Mouse (Mus musculus): ENCODE data around the gene Wdr76. TPM values are rescaled to one million over a fixed set of nuclear protein-coding genes. Genes with fewer than 3 reads are reported as not detected.
"Not testable (repeated sequence)": the region's sequence is repeated elsewhere in the genome, so short reads cannot be mapped to it uniquely, and the experiment has no call there.

Gene Wdr76
- polyA plus RNA-seq (2012; ENCODE audit: insufficient read depth, low replicate concordance): 0.20 TPM in 1 of 2 replicates, not detected in the other

DNA sequence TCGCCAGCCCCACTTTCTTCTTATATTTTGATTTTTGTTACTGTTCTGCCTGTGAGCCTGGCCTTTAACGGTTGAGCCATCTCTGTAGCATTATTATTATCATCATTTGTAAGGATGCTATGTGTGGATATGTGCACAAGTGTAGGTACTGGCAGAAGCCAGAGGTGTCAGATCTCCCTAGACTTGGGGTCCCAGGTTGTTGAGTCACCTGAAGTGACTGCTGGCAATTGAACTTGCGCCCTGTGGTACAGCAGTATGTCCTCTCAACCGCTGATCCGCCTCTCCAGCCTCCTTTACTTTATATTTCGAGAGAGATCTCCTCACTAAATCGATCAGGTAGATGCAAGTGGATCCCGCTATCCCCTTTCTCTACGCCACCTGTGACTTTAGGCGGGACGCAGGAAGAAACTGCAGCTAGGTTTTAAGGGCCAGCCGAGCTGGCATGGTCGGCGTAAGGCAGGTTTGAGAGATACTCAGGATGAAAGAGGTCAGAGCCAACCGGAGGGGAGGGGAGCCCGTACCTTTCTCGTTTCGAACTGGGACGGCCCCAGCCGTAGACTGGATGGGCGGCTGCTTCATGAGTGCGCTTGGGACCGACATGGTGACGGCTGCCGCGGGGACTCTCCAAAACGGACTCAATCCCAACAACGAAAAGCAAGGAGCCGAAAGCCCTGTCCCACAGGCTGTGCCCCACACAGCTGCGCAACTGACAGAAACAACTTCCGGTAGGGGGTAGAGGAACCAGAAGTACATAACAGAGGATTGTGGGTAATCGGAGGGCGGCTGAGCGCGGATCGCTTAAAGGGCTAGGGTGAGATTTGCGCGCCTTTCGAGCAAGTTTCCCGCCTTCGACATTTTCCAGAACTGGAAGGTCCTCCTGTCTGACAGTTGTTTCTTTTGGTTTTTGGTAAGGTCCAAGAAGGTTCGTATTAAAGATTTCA lies at the start of gene Wdr76, which contains the start of gene Mfap1a:
Wdr76 (plus strand) TSS at position 782 of the 941 bp plus-strand sequence.
Mfap1a (minus strand) TSS at position 724 of the 941 bp plus-strand sequence.
- not testable (repeated sequence) for H3K27me3 ChIP-seq (replicated peaks); H3K9me3 ChIP-seq
- H3K4me3 ChIP-seq (replicated peaks): peak within 1 kb of the TSS; percentile 93
- TF ChIP-seq FLI1 (IDR thresholded peaks at IDR 0.05; ENCODE audit: low read length): peak; percentile 72; the same call in 1 of the 2 replicates
- H3K36me3 ChIP-seq (replicated peaks; ENCODE audit: low read length): peaks cover 19% of the 10 kb centered on the region
- peaks cover 23% of the 10 kb centered on the region for H3K4me1 ChIP-seq

DNA sequence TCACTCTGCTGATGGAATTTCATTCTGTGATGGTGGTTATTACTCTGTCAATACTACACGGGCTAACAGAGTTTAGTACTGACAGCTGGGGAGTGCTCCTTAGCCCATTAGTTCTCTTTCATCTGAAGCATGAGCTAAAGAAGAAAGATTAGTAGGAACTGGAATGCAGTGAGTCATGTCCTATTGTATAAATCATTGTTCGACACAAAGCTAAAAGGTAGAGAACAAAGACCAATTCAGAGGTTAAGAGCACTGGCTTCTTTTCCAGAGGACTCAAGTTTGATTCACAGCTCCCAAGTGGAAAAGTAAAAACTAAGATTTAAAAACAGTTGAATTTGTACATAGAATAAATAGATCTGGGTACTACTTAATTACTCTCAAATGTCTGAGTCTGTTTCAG lies 46.5 kb upstream of the Wdr76 start:
- Histone ChIP-seq H3K4me3 (replicated peaks) (no peak overlapping the region), H3K9me3 (no peaks in the 10 kb centered on the region), H3K36me3 (replicated peaks; ENCODE audit: low read length) (peaks cover 32% of the 10 kb centered on the region), H3K27me3 (replicated peaks) (no peaks in the 10 kb centered on the region), H3K4me1 (peaks cover 28% of the 10 kb centered on the region)
- TF ChIP-seq FLI1 (IDR thresholded peaks at IDR 0.05; ENCODE audit: low read length) (no peak), GATA1 (IDR thresholded peaks at IDR 0.05; ENCODE audit: borderline replicate concordance, low read length) (no peak)

DNA sequence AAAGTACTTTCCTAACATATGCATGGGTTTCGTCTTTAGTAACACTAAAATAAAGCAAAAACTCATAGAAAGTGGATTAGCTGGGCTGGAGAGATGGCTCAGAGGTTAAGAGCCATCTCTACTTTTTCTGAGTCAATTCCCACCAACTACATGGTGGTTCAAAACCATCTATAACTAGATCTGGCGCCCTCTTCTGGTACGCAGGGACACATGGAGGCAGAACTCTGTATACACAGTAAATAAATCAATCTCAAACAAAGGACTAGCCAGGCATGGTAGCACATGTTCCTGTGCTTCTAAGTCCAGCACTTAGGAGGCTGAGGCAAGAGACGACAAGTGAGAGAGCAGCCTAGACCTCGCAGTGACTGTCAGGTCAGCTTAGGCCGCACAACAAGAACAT lies 37.5 kb upstream of the Wdr76 start:
- H3K4me1 ChIP-seq; H3K4me3 ChIP-seq (replicated peaks); H3K36me3 ChIP-seq (replicated peaks; ENCODE audit: low read length); H3K27me3 ChIP-seq (replicated peaks); H3K9me3 ChIP-seq: not testable (repeated sequence)

DNA sequence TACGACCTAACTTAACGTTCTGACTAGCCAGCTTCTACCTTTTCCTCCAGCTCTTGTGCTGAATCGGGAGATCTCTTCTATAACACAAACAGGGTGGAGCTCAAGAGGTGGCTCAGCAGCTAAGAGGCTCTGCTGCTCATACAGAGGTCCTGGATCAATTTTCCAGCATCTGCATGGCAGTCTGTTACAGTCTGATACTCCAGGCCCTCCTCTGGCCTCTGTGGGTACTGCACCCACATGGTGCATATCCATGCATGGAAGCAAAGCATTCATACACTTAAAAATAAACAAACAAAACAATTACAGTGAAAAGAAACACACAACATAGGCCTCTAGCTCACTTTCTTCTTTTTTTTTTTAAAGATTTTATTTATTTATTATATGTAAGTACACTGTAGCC lies 33.7 kb upstream of the Wdr76 start:
- not testable (repeated sequence) for H3K4me1 ChIP-seq; H3K4me3 ChIP-seq (replicated peaks); H3K9me3 ChIP-seq; H3K27me3 ChIP-seq (replicated peaks); H3K36me3 ChIP-seq (replicated peaks; ENCODE audit: low read length)

DNA sequence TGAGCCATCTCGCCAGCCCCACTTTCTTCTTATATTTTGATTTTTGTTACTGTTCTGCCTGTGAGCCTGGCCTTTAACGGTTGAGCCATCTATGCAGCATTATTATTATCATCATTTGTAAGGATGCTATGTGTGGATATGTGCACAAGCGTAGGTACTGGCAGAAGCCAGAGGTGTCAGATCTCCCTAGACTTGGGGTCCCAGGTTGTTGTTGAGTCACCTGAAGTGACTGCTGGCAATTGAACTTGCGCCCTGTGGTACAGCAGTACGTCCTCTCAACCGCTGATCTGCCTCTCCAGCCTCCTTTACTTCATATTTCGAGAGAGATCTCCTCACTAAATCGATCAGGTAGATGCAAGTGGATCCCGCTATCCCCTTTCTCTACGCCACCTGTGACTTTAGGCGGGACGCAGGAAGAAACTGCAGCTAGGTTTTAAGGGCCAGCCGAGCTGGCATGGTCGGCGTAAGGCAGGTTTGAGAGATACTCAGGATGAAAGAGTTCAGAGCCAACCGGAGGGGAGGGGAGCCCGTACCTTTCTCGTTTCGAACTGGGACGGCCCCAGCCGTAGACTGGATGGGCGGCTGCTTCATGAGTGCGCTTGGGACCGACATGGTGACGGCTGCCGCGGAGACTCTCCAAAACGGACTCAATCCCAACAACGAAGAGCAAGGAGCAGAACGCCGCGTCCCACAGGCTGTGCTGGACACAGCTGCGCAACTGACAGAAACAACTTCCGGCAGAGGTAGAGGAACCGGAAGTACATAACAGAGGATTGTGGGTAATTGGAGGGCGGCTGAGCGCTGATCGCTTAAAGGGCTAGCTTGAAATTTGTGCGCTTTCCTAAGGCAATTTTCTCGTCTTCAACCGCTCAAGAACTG lies 33.0 kb upstream of the Wdr76 start, which contains the start of gene Mfap1b:
Mfap1b (minus strand) TSS at position 767 of the 879 bp plus-strand sequence.
- not testable (repeated sequence) for H3K36me3 ChIP-seq (replicated peaks; ENCODE audit: low read length); H3K9me3 ChIP-seq; H3K4me1 ChIP-seq; H3K27me3 ChIP-seq (replicated peaks)
- peak within 1 kb of the TSS; percentile 90 for H3K4me3 ChIP-seq (replicated peaks)
- peak; percentile 58; the same call in 1 of the 2 replicates for TF ChIP-seq FLI1 (IDR thresholded peaks at IDR 0.05; ENCODE audit: low read length)

DNA sequence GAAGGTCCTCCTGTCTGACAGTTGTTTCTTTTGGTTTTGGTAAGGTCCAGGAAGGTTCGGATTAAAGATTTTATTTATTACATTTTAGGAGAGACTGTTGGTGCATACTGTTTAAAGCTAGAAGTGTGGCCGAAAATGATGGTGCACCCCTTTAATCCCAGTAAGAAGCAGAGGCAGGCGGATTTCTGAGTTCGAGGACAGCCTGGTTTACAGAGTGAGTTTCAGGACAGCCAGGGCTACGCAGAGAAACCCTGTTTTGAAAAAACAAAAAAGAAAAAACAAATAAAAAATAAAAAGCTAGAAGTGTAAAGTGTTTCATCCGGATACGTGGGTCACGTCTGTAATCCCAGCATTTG lies 32.4 kb upstream of the Wdr76 start:
- Histone ChIP-seq H3K4me1 (peaks cover 3% of the 10 kb centered on the region; the same call in 1 of the 2 replicates), H3K4me3 (replicated peaks) (peak overlapping the region; percentile 90), H3K27me3 (replicated peaks) (no peaks in the 10 kb centered on the region), H3K9me3 (no peaks in the 10 kb centered on the region), H3K36me3 (replicated peaks; ENCODE audit: low read length) (peaks cover 7% of the 10 kb centered on the region)
- TF ChIP-seq GATA1 (IDR thresholded peaks at IDR 0.05; ENCODE audit: borderline replicate concordance, low read length) (no peak), FLI1 (IDR thresholded peaks at IDR 0.05; ENCODE audit: low read length) (no peak)

DNA sequence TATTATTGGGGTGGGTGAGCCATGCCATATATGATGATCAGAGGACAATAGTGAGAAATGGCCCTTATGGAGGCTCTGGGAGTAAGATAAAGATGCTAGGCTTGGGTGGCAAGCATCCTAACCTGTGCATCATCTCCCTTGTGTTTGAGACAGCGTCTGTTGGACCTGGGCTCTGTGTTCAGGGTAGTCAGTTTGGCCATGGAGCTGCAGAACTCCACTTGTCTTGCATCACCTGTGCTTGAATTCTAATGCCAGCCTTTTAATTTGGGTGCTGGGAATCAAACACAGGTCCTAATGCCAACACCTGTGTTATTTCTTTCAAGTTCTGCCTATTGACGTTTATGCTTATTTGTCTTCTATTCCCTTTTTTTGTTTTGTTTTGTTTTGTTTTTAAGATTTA lies 31.2 kb upstream of the Wdr76 start:
- H3K4me1 ChIP-seq; H3K27me3 ChIP-seq (replicated peaks); H3K9me3 ChIP-seq; H3K36me3 ChIP-seq (replicated peaks; ENCODE audit: low read length); H3K4me3 ChIP-seq (replicated peaks): not testable (repeated sequence)

DNA sequence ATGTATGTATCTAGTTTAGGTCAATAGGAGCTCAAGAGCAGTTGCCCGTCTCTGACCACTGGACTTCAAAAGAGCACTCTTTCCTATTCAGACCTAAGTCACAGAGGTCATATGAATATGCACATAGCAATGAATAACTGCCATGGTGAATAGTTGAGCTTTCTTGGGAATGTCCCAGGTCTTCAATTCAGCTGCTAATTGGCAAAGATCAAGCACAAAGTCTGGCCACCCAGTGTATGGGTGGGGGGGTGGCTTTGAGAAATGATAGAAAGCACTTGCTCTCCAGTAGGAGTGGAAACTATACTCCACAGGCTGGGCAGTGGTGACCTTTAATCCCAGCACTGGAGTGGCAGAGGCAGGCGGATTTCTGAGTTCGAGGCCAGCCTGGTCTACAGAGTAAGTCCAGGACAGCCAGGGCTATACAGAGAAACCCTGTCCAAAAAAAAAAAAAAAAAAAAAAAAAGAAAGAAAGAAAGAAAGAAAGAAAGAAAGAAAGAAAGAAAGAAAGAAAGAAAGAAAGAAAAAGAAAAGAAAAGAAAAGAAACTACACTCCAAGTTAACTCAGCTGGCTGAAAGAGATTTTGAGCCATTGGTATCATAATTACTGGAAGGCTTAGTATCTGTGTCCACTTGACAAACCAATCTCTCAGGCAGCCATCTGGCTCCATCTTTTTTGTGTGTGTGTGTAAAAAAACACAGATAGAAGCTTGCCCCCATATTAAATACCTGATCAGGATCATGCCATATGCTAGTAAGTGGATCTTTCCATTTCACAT lies 28.8 kb upstream of the Wdr76 start:
- Histone ChIP-seq H3K4me1 (no peaks in the 10 kb centered on the region), H3K36me3 (replicated peaks; ENCODE audit: low read length) (no peaks in the 10 kb centered on the region), H3K9me3 (no peaks in the 10 kb centered on the region; the same call in 1 of the 2 replicates), H3K27me3 (replicated peaks) (no peaks in the 10 kb centered on the region), H3K4me3 (replicated peaks) (no peak overlapping the region)
- TF ChIP-seq FLI1 (IDR thresholded peaks at IDR 0.05; ENCODE audit: low read length): no peak
- no peak for TF ChIP-seq GATA1 (IDR thresholded peaks at IDR 0.05; ENCODE audit: borderline replicate concordance, low read length)

DNA sequence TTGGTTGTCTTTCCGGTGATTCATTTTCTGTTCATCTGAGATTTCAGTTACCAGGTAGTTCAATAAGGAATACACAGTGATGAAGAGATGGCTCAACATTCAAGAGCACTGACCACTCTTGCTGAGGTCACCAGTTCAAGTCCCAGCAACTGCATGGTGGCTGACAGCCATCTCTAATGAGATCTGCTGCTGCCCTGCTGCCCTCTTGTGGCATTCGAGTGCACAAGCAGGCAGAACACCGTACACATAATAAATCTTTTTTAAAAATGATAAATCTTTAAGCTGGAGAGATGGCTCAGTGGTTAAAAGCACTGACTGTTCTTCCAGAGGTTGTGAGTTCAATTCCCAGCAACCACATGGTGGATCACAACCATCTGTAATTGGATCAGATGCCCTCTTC lies 26.0 kb upstream of the Wdr76 start:
- no peaks in the 10 kb centered on the region for H3K4me1 ChIP-seq
- H3K9me3 ChIP-seq: no peaks in the 10 kb centered on the region; the same call in 1 of the 2 replicates
- H3K27me3 ChIP-seq (replicated peaks): no peaks in the 10 kb centered on the region
- TF ChIP-seq GATA1 (IDR thresholded peaks at IDR 0.05; ENCODE audit: borderline replicate concordance, low read length) (no peak), FLI1 (IDR thresholded peaks at IDR 0.05; ENCODE audit: low read length) (no peak)
- no peak overlapping the region for H3K4me3 ChIP-seq (replicated peaks)
- no peaks in the 10 kb centered on the region for H3K36me3 ChIP-seq (replicated peaks; ENCODE audit: low read length)

DNA sequence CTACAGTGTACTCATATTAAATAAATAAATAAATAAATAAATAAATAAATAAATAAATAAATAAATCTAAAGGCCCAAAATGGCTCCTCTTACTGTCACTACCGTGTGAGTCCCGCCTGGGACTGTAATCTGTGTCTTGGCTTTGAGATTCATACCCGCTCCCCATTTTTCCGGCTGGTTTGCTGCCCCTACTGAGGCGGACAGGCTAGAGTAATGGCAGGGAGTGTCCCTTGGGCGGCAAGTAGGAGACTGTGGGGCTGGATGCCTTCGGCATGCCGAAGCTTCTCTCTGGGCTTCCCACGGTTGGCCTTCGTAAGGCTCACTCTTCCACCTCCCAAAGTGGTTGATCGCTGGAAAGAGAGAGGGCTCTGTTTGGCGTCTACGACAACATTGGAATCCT lies 25.6 kb upstream of the Wdr76 start:
- H3K4me3 ChIP-seq (replicated peaks); H3K36me3 ChIP-seq (replicated peaks; ENCODE audit: low read length); H3K27me3 ChIP-seq (replicated peaks); H3K4me1 ChIP-seq; H3K9me3 ChIP-seq: not testable (repeated sequence)

All from megakaryocyte, embryonic 14.5 days (primary cell).